Mouse (Mus musculus) lung, adult 2 months (tissue): Measurements from ENCODE around the gene Zfp69.

Experiments
- CTCF ChIP-seq: fragments of 200-500 bp; IDR thresholded peaks from 2 replicates; pipeline ENCODE4 v1.5.1; 2011; ENCODE audit warnings: mild to moderate bottlenecking, low read length, control low read depth; ENCODE audit not compliant: insufficient read depth
- POLR2A ChIP-seq: fragments of 200-500 bp; IDR thresholded peaks from 2 replicates; pipeline ENCODE4 v1.6.1; 2011; ENCODE audit warnings: low read depth, mild to moderate bottlenecking, control low read depth, low read length, borderline replicate concordance; ENCODE audit errors: extremely low read depth

GRCm38 (mm10) chr4:120953038-120953437 is 1.5 kb upstream of the Zfp69 start:
- TF ChIP-seq POLR2A, result no peak
- no peak for TF ChIP-seq CTCF
